Mouse (Mus musculus): ENCODE data around the gene Sort1.

GRCm38 (mm10) chr3:108289311-108290130, 5.6 kb downstream of the Sort1 start:
- TF ChIP-seq CTCF (IDR thresholded peaks at IDR 0.05; ENCODE audit: extremely low read depth, insufficient read depth, low read length) (no peak), POLR2A (IDR thresholded peaks at IDR 0.05; ENCODE audit: extremely low read depth, insufficient read depth, low read length) (no peak)

Measured in cortical plate, adult 2 months (tissue).